Mouse (Mus musculus): ENCODE measurements around the gene Orm2.

Orm2 gene

GRCm38 (mm10) chr4:63362150-63362549 is at the start of gene Orm2:
Orm2 (plus strand) TSS chr4:63362449.
- DNase-seq (ENCODE audit: low spot score in 2 of 2) = no peak

- no peak for DNase-seq (ENCODE audit: low spot score in 2 of 2)
Measured at GRCm38 (mm10) chr4:63314063-63314462, 48.2 kb upstream of the Orm2 start.

- DNase-seq (ENCODE audit: low spot score in 2 of 2) = no peak
Measured at GRCm38 (mm10) chr4:63316076-63316746, 46.0 kb upstream of the Orm2 start.

- DNase-seq (ENCODE audit: low spot score in 2 of 2) = peak in 1 of 2 experiments; percentile 17
Measured at GRCm38 (mm10) chr4:63319566-63319965, 42.7 kb upstream of the Orm2 start.

GRCm38 (mm10) chr4:63323275-63323815 is 38.9 kb upstream of the Orm2 start:
- DNase-seq (ENCODE audit: low spot score in 2 of 2) = no peak

GRCm38 (mm10) chr4:63333403-63333802 is 28.8 kb upstream of the Orm2 start:
- no peak for DNase-seq (ENCODE audit: low spot score in 2 of 2)

GRCm38 (mm10) chr4:63338414-63339076 is 23.7 kb upstream of the Orm2 start:
- DNase-seq (ENCODE audit: low spot score in 2 of 2) = no peak

GRCm38 (mm10) chr4:63342491-63342890 is 19.8 kb upstream of the Orm2 start:
- no peak for DNase-seq (ENCODE audit: low spot score in 2 of 2)

GRCm38 (mm10) chr4:63343608-63344007 is 18.6 kb upstream of the Orm2 start:
- DNase-seq (ENCODE audit: low spot score in 2 of 2) = no peak

GRCm38 (mm10) chr4:63344295-63344694 is 18.0 kb upstream of the Orm2 start, which contains the start of gene Orm1:
Orm1 (plus strand) TSS chr4:63344560.
- DNase-seq (ENCODE audit: low spot score in 2 of 2) = no peak

GRCm38 (mm10) chr4:63345261-63345660 is 17.0 kb upstream of the Orm2 start:
- no peak for DNase-seq (ENCODE audit: low spot score in 2 of 2)

GRCm38 (mm10) chr4:63346659-63347058 is 15.6 kb upstream of the Orm2 start:
- DNase-seq (ENCODE audit: low spot score in 2 of 2) = no peak

GRCm38 (mm10) chr4:63348524-63348923 is 13.7 kb upstream of the Orm2 start:
- DNase-seq (ENCODE audit: low spot score in 2 of 2) = no peak

- peak in 1 of 2 experiments; percentile 20 for DNase-seq (ENCODE audit: low spot score in 2 of 2)
Measured at GRCm38 (mm10) chr4:63355877-63356665, 6.2 kb upstream of the Orm2 start, which contains the start of gene Orm3. Orm3 (plus strand) TSS chr4:63356162.

GRCm38 (mm10) chr4:63356981-63357570 is 5.2 kb upstream of the Orm2 start:
- DNase-seq (ENCODE audit: low spot score in 2 of 2) = no peak

- no peak for DNase-seq (ENCODE audit: low spot score in 2 of 2)
Measured at GRCm38 (mm10) chr4:63359861-63360260, 2.4 kb upstream of the Orm2 start.

- peak; percentile 81 to 84 for DNase-seq (ENCODE audit: low spot score in 2 of 2)
Measured at GRCm38 (mm10) chr4:63368577-63368976, 6.3 kb downstream of the Orm2 start.

- no peak for DNase-seq (ENCODE audit: low spot score in 2 of 2)
Measured at GRCm38 (mm10) chr4:63370897-63371296, 8.6 kb downstream of the Orm2 start.

- peak; percentile 44 to 67 for DNase-seq (ENCODE audit: low spot score in 2 of 2)
Measured at GRCm38 (mm10) chr4:63371890-63372289, 9.6 kb downstream of the Orm2 start.

GRCm38 (mm10) chr4:63373404-63373803 is 11.2 kb downstream of the Orm2 start:
- DNase-seq (ENCODE audit: low spot score in 2 of 2) = no peak

- DNase-seq (ENCODE audit: low spot score in 2 of 2) = no peak
Measured at GRCm38 (mm10) chr4:63374331-63374730, 12.1 kb downstream of the Orm2 start.

- DNase-seq (ENCODE audit: low spot score in 2 of 2) = no peak
Measured at GRCm38 (mm10) chr4:63375367-63375766, 13.1 kb downstream of the Orm2 start.

Data from natural killer cell, adult 2 months (primary cell).